Mouse (Mus musculus) heart, adult 9 months (tissue): Measurements from ENCODE around the gene Twnk.

Source experiments
- DNase-seq, 2 experiments: peaks; one replicate each; pipeline ENCODE4 v3.0.0; 2022; ENCODE audit warnings: low spot score in 2 of 2

Gene Twnk

DNA sequence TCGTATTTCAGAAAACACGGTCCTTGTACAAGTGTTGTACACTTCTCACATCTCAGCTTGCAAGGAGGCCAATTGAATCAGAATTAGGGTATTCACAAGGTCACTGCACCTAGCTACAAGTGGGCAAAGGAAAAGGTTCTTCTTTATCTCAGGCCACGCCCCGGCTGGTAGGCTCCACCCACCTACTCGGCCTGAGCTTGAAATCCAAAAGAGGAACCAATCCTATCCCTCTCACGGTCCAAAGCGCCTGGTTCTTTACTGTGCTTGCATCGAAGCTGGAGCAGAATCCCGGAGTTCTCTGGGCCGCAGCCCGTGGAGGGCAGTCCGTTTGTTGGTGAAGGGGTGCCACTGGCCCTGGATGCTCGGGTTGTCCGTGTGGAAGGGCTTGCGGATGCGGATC, at the start of gene Twnk:
Gene Twnk, plus strand, starts transcription at position 220 of the 400 bp plus-strand sequence.
- peak in 1 of 2 experiments; percentile 50 for DNase-seq

DNA sequence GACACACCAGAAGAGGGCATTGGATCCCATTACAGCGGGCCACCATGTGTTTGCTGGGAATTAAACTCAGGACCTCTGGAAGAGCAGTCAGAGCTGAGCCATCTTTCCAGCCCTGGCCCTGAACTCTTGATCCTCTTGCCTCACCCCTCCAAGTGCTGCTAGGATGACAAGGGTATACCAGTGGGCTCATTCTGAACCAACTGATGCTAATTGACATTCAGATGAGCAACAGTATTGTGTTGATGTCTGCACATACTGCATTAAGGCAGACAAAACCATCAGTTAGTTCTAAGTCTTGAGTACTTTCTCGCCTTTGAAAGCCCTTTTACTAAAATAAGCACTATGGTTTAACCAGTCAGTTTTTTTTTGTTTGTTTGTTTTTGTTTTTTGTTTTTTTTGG, 45.8 kb upstream of the Twnk start:
- DNase-seq: no peak

DNA sequence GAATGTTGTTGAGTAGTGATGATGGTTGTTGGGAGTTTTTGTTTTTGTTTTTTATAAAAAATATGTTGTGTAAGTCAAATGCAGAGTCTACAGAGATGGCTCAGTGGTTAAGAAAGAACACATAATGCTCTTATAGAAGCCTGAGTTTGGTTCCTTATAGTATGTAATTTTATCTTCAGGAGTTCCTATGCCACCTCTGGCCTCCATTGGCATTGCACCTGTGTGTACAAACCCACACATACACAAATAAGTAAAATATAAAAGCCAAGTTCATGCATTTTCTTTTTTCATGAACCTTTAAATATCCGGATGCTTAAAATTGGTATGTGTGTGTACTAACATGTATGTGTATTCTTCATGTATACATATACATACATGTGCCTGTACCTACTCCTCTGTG, 39.5 kb upstream of the Twnk start:
- DNase-seq: no peak

DNA sequence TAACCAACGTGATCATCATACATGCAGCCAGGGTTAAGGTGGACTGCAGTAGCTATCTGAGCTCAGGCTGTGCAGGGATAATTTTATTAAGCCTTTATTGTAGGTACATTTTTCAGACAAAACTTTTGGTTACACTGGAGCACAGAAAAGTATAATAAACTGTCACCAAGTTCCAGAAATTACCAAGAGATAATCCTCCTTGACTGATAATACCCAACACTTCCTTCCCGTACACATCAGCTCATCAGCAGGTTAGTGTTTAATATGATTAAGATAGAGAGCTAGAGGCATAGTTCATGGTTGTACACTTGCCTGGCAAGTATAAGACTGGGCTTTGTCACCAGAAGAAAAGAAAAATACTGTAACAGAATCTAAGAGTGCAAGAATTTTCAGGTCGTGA, 37.1 kb upstream of the Twnk start:
- DNase-seq: no peak

DNA sequence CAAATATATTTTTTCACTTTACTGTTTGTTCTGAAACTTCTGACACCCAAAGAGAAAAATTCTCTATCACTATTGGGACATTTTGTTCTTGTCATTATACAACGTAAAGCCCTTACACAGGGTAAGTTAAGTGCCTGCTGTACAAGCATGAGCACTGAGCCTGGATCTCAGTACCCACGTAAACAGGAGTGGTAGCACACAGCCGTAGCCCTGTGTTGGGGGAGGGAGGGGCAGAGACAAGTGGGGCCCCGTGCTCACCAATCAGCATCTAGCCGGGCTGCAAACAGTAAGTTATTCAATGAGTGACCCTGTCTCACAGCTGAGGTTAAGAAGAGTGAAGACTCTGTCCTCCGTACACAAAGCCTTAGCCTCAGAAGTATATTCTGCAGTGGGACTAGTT, 28.8 kb upstream of the Twnk start:
- DNase-seq: no peak

DNA sequence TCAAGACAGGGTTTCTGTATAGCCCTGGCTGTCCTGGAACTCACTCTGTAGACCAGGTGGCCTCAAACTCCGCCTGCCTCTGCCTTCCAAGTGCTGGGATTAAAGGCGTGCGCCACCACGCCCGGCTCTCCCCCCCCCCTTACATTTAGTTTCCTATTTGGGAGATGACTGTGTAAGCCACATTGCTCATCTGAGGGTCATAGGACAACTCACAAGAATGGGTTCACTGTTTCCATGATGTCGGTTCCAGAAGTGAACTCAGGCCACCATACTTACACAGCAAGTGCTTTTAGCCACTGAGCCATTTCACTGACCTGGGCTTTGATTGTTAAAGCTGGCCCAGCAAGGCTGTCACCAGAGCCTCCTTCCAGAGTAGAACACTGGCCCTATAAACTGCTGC, 28.3 kb upstream of the Twnk start:
- DNase-seq: no peak

DNA sequence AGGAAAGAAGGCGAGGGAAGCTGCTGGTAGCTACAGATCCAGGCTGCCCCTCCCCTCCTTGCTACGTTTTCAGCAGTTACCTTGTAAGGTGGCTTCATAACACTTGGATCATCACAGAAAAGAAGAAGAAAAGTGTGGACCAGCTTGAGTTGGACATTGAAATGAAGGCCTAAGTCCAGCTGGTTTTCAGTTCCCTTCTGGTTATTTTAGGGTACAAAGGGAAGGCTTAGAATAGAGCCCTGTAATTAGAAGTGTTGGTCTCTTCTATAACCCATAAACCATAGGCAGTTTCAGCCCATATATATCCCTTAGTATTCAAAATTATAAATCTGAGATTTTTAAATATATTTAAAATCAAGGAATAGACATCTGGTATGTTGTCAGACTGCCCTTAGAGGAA, 24.7 kb upstream of the Twnk start:
- DNase-seq: no peak

DNA sequence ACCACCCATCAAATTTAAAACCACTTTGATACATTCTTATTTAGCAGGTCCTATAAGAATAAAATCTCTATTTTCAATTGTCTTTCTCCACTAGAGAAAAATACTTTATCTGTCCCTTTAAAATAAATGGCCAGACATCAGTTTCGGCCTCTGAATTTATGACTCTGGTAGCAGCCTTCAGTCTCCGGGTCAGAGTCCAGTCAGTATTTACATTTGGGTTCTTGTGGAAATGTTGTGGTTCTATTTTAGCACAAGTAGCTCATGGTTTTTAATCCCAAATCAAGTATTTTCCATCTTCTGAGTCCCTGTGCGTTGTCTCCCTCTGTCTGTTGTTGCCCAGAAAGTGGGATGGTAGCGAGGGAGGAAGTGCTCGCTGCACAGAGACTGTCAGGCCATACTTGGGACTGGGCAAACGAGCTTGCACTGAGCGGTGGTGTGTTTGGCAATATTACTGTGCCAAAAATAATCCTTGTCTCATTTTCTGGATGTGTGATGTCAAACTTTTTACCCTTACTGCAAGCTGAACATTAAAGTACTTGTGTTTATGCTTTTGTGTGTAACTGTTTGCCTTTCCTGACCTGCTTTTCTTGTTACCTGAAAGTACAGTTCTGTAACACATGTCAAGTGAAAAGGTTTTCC, 22.9 kb upstream of the Twnk start:
- DNase-seq: no peak

DNA sequence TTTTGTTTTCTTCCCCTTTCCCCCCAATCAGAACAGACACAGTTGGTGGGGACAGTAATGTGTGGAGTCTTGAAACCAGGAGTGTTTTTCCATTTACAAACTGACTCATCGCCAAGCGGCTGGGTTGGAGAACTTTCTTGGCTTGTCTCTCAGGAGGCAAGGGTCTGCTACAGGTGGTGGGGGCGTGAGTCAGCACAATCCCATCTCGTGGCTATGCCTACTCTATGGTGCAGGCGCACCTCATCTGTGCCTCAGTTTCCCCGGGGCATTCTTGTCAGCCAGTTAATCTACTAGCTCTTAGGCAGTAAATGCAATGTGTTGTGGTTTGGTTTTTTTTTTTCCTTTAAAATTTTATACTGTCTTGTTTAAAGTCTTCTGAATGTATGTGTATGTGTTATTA, 22.1 kb upstream of the Twnk start:
- DNase-seq: no peak

DNA sequence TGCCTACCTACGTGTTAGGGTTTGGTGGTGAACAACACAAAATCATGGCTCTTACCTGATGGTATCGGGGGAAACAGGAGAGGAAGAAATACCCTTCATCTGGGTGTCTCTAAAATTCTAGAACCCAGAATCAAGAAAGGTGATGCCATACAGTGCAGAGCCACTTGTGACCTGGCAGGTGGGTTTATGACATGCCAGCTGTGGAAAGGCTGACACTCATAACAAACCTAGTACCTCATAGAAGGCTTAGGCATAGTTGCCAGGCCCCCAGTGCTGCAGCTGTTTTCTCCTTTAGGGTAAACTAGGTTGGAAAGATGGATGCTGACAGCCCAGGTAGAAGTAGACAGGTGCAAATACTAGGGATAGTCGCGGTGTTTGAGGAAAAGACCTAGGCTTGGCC, 21.0 kb upstream of the Twnk start:
- no peak for DNase-seq

DNA sequence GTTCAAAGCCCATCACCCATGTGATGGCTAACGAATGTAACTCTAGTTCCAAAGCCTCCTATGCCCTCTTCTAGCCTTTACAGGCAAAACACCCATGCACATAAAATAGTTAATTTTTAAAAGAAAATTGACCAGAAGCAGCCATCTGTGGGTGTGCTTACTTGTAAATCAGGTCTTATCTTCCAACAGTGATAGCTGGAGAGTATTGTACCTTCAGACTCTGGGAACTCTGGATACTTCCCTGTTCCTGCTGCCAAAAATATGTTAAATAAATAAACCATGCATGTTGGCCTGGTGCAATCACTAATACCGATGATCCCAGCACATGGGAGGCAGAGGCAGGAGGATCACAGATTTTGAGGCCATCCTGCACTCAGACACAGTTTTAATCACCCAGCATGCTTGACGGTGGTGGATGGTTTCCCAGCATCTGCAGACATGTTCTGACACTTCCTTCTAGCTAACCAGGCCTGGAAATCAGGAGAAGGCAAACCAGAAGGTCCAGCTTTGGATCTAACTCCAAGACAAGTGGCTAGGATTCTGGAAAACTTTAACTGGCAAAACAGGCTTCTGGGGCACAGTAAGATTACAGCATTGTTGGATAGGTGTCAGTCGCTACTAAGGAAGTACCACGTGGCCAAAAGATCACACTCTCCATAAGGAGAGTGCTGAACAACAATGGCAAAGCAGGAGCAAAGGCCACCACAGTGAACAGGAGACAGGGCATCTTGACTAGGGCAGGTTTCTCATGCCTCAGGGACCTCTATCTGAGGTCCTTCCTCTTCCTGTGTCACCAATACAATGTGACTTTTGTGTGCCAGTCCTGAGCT, 20.1 kb upstream of the Twnk start:
- no peak for DNase-seq

DNA sequence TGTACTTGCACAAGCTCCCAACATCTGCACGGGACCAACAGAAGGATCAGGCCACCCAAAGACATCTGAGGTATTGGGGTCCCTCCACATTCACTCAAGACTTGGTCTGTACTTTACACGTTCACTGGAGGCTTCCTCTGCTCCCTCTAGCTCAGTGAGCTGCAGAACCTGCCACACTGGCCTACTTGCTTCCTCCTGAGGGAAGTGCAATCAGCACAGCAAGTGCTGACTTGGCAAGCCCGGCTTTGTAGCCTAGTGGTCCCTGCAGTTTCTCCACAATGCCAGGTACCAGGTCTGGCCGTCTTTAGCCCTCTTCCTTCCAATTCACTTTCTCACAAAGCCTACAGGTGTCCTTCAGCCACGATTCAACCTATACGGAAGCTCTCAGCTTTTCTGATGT, 18.5 kb upstream of the Twnk start:
- no peak for DNase-seq

DNA sequence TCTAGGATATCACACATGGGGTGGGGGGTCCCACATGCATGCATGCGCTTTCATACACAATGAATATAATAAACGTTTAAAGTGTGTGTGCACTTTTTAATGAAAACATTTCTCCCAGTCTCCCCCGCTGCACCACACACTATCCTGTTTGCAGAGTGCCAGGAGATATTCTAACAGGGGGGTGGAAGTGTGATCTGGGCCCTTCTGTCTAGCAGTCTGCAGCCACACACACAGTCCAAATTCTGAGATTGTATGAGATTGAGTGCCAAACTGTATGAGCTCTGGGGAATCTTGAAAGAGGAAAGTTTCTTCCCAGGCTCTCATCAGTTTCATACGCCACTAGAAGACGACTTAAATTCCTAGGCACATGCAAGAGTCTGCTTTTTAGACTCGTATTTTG, 17.6 kb upstream of the Twnk start:
- DNase-seq: no peak

DNA sequence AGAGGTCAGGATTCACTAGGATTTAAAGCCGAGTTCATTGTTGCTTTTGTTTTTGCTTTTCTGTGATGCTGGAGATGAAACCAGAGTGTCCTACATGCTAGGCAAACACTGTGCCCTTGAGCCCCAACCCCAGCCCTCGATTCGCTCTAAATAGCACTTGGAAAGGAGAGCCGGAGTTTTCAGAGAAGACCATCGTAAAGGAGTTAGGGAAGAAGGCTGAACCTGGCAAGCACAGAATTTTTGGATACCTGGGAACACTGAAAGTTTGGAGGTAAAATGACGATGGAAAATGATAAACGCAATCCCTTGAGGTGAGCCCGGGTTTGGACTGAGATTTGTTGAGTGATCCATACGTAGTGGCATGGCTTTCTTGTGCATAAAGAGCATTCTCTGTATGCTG, 17.1 kb upstream of the Twnk start:
- no peak for DNase-seq

DNA sequence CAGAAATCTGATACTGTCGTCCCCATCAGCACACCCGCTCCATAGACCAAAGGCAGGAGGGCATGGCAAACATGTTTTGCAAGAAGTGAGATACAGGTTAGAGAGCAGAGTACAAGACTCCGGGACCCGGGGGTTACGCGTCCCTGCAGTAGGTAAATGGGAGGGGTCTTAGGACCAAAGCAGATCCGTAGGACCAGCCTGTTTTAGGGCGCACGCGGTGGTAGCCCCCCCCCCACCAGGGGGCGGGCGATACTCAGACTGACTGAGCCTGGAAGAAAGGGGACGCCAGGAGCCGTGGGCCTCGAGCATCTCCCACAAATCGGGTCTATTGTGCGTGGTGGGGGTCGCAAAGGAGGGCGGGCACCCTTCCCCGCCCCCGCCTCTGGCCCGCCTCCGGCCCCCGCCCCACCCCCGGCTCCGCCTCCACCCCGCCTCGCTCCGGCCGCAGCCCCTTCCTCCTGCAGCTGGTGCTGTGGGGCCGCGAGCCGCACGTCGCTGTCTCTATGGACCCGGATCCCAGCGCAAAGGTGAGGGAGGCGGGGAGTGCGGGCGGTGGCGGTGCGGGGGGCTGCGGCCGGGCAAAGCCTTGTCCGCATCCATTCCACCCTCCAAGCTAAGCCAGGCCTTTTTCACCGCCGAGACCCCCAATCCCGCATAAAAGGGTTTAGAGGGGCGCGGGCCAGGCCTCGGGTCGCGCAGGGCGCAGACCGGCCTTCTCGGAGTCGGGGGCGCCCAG, 16.5 kb upstream of the Twnk start, which contains the start of gene Sema4g:
Gene Sema4g, plus strand, starts transcription at position 271 of the 736 bp plus-strand sequence.
- DNase-seq: no peak

DNA sequence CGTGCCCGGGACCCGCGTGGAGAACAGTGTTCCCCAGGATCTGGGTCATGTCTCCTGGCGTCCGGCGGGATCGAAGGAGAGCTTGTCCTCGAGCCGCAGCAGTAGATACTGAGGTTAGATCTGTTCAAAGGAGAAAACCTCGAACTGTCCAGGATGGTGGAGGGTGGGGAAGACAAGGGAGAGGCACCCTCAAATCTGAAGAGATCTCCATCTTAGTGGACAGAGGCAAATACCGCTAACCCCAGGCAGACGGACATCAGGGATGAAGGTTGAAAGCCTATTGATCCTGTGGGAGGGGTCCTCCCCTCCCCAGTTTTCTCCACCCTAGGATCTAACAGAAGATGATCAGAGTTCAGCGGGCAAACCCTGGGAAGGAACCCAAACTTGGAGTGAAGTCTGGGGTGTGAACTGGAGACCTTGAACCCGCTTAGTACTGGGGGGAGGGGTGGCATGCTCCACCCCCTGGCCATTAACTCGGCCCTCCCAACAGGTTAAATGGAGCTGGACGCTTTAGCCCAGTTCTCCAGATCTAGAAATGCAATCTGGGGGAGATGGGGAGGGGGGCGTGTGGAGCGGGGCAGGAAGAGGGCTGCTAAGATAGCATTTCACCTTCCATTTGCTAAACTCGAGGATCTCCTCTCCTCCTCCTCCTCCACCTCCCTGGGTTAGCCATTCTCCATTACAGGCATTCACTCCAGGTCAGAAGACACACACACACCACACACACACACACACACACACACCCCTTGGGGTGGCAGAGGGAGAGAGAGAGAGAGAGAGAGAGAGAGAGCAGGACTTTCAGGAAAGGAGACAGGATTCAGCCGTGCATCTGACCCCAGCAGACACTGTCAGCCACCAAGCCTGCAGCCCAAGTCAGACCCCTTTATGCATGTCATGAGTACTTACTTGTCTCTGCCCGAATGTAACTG, 15.6 kb upstream of the Twnk start:
- DNase-seq: no peak

DNA sequence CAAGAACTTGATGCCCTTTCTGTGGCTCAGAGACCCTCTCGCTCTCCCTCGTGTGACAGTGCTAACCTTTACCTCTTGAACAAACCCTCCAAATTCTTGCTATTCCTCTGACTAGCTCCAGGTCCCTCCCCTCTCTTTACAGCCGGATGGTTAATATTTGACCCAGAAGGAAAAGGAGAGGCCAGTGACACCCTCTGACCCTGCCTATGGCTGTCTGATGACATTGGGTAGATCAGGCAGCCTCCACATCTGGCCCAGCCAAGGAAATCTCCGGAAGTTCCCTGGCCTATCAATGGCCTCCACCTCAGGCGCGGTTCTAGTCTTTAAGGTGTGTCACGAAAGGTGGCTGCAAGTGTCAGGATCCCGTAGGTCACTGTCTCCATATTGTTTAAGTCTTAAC, 14.4 kb upstream of the Twnk start:
- DNase-seq: no peak

DNA sequence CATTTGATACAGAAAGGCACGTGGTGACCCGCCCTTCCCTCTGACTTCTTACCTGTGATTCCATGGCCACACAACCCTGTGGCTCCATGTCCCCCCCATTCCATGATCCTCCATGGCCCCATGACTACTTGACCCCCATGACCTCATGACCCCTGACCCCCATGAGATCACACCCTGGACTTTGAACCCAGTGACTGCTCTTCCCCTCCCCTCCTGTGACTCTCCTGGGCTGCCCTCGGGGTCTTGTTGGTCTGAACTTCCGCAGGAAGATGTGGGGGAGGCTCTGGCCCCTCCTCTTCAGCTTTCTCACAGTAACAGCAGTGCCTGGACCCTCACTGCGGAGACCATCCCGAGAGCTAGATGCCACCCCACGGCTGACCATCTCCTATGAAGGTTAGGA, 13.2 kb upstream of the Twnk start:
- DNase-seq: no peak

DNA sequence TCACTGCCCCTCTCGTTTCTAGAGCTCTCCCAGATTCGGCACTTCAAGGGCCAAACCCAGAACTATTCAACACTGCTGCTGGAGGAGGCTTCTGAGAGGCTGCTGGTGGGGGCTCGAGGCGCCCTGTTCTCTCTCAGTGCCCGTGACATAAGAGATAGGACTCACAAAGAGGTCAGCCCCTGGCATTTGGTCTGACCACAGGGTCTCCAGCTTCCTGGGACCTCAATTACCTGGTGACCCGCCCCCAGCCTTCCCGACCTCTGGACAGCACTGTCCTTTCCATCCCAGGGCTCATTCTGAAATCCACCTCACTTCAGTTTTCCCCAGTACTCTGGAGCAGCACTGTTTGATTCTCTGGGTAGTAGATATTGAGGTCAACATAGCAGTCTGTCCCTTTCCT, 12.8 kb upstream of the Twnk start:
- no peak for DNase-seq

DNA sequence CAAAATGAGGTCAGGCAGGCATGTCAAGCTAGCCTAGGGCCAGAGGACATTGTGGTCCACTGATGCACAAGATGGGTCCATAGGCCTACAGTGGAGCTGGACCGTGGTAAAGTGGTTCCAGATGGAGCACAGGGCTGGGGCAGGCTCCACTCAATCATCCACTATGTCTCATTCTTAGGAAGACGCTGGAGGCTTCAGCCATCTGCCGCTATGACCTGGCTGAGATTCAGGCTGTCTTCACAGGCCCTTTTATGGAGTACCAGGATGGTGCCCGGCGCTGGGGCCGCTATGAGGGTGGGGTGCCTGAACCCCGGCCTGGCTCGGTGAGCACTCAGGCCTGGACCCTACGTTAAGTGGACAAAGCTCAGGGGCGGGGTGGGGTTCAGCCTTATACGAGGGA, 7.7 kb upstream of the Twnk start:
- no peak for DNase-seq

DNA sequence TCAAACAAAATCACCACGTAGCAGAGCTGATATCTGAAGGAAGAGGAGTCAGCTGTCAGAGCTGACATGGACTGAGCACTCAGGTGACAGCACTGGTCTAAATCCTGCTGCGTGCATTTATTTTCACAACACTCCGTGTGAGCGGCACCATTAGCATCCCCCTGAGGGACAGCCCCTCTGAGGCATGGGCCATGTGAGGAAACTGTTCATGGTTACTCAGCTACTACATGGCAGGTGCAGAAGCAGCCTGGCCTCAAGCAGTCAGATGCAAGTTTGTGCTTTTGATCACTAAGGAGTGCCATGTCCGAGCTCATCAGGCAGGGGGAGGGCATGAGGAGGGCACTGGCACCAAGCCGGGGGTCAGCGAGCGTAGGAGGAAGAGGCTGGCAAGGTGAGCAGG, 5.8 kb upstream of the Twnk start:
- DNase-seq: no peak

DNA sequence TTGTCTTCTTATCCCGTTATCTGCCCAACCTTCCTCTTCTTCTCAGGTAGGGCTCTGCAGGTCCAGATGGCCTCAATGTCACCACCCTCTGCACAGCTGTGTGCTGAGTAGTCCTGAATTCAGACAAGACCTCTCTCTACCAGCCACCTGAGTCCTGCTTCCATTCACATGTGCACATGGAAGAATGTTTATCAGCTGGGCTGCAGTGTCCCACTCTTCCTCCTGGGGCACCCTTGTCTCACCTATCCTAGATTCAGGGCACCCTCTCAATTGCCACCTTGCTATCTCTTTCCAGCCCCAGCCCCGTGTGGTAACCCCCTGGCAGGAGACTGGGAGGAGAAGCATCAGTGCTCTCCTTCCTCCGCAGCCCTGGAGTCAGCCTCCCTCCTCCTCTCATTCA, 3.2 kb upstream of the Twnk start:
- no peak for DNase-seq
